Mouse (Mus musculus) cerebellum, postnatal 10 days (tissue): Measurements from ENCODE around the gene Grb2.

Experiments
- DNase-seq, 2 experiments: peaks; one replicate each; pipeline ENCODE4 v3.0.0; 2021; ENCODE audit warnings: mixed read lengths in 2 of 2

The Grb2 gene

DNA sequence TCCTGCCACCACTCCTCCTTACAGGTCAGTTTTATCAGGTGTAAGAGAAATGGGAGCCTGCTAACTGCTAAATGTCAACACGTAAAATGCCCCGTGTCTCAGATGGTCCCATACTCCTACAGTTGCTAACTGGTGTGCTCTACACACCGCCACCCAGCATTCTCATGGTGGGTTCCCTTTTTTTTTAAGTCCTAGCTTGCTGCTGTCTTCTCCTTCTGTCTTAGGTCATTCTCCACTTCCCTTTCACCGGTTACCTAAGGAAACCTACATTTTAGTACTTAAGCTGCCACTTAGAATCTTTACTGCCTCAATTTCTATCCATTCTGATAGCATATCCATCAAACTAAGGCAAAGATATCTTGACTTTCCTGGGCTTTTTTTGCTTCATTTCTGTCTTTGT lies 107.2 kb downstream of the Grb2 start:
- DNase-seq: no peak

DNA sequence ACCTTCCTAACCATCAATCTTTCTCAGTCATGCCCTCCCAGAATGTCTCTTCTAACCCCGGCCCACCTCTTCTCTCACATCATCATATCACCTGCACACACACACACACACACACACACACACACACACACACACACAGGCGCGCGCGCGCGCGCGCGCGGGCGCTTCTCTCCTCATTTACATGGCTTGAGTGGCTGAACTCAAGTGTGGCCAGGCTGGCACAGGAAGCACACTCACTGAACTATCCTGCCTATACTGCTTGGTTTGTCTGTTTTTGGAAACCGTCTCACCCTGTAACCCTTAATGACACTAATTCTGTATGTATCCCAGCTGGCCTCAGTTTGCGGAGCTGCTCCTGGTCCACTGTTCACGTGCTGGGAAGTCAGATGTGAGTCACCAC lies 107.7 kb downstream of the Grb2 start:
- no peak for DNase-seq

DNA sequence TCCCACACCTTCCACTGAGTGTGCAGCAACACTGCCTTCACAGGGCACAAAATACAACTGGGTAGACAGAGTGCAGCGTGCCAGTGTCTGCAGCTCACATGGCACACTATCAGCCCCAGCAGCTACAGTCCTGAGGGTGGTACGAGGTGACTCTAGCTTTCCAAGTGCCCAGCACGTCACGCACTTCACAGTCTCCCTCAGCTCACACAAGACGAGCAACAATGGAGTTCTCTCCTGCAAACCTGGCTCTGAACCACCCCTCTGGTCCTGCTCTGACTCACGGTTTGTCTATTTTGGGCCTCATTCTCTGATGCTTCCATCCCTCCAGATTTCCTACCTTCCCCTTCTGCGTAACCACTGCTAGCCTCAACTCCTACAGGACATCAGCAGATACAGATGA lies 108.7 kb downstream of the Grb2 start:
- DNase-seq: no peak

DNA sequence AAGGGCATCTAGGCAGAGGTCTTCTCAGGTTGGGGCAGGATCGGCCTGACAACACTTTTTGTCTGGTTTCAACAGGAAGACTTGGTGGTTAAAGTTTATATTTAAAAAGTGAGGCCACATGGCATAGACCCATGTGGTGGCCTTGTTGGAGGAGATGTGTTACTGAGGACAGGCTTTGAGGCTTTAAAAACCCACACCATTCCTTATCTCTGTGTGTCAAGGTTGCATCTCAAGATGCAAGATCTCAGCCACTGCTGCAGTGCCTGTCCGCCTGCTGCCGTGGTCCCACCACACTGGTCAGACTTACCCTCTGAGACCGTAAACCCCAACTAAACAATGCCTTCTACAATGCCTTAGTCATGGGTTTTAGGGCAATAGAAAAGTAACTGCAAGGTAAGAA lies 110.1 kb downstream of the Grb2 start:
- DNase-seq: no peak

DNA sequence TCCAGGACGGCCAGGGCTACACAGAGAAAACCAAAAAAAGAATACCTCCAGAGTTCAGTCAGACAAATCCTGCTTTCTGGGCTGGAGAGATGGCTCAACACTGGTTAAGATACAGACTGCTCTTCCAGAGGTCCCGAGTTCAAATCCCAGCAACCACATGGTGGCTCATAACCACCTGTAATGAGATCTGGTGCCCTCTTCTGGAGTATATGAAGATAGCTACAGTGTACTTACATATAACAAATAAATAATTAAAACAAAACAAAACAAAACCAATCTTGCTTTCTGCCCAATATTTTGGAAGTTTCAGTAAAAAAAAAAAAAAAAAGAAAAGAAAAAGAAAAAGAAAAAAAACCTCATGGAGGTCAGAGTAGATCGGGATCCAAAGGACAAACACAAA lies 113.2 kb downstream of the Grb2 start:
- no peak for DNase-seq
